Mouse (Mus musculus) CH12.LX (cell line): ENCODE data around the gene Me3.

Experiments
- CTCF ChIP-seq, 2 experiments: IDR thresholded peaks in 1 of 2; conservative IDR thresholded peaks in 1 of 2; 2 replicates each; pipeline ENCODE4 v1.5.1; 2011 to 2012; ENCODE audit warnings: low read depth in 2 of 2, low read length in 2 of 2, improper control_type of control experiment in 1 of 2, inconsistent platforms in 1 of 2, mild to moderate bottlenecking in 1 of 2, moderate library complexity in 1 of 2
- EP300 ChIP-seq: IDR thresholded peaks from 2 replicates; pipeline ENCODE4 v1.6.1; 2011; ENCODE audit warnings: low read length, improper control_type of control experiment
- RAD21 ChIP-seq: IDR thresholded peaks from 2 replicates; pipeline ENCODE4 v1.6.1; 2011; ENCODE audit warnings: low read depth, mild to moderate bottlenecking, low read length, improper control_type of control experiment, moderate library complexity
- ZC3H11A ChIP-seq: IDR thresholded peaks from 2 replicates; pipeline ENCODE4 v1.6.1; 2012; ENCODE audit warnings: low read depth, mild to moderate bottlenecking, inconsistent platforms, low read length, improper control_type of control experiment

DNA sequence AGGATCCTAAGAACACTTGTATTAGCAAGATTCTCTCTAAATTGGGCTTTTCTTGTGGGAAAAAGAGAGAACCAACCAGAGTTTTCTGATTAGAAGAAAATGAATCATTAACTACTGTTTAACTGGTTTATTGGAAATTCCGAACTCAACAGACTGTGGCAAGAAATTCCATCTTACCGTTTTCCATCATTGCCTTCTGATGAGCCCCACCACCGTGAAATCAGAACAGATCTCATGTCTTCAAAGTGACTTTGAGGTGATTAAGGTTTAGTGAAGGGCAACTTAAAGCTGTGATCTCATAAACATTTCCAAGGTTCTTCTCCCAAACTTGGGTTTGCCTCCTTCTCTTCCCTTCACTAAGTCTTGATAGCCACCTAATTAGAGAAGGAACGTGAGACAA is 8.9 kb upstream of the Me3 start:
- no peak for TF ChIP-seq EP300
- no peak for TF ChIP-seq RAD21
- no peak for TF ChIP-seq ZC3H11A
- no peak for TF ChIP-seq CTCF (conservative IDR thresholded peaks at IDR 0.05 in 1 of 2, IDR thresholded peaks at IDR 0.05 in 1 of 2; ENCODE audit: low read depth in 2 of 2, low read length in 2 of 2)
